25 mouse cellular contexts compared by ENCODE assay signal in the genomic region with DNA sequence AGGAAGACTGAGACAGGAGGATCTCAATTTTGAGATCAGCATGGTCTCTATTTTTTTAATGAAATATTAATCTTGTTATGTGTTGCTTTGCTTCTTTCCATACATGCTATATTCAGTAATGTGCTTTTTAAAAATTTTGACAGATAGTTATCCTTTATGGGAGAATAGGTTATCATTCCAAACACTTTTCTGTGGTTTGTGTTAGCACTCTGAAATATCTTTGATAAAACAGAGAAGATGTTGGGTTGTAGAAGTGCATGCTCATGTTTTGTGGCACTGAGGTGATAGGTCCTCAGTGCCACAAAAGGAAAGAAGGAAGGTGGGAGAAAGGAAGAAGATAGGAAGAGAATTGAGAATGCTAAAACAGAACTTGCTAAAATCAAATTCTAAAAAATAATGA. TPM values are rescaled to one million over a fixed set of nuclear protein-coding genes. Genes with fewer than 3 reads are reported as not detected.
DNase-seq lines count a peak whose midpoint lies in the region; ATAC-seq and TF ChIP-seq lines count a peak whose summit lies in the region.
"Had no signal": no experiment of that assay in that cellular context is flagged by ENCODE, and none has a peak within 500 bp of the region (broad histone marks: within the 10 kb centered on the region; RNA-seq: fewer than 3 reads in every experiment).

No protein-coding gene starts in this region.

- H3K36me3 ChIP-seq in MEL (ENCODE audit: control insufficient read depth in 1 of 2, insufficient read depth in 2 of 2, low read length in 2 of 2): peaks cover 0 to 24% of the 10 kb centered on the region in 2 experiments; a peak in 3 of 4 replicates
- H3K36me3 ChIP-seq in limb, embryonic 14.5 days (ENCODE audit: control insufficient read depth, insufficient read depth, low read length): peaks cover 24% of the 10 kb centered on the region
- no peaks in the 10 kb centered on the region for H3K36me3 ChIP-seq in midbrain, embryonic 11.5 days (ENCODE audit: control insufficient read depth, insufficient read depth, low read length)
- H3K36me3 ChIP-seq in forebrain, embryonic 16.5 days (ENCODE audit: control insufficient read depth, insufficient read depth): peaks cover 4% of the 10 kb centered on the region; the same call in 1 of the 2 replicates
- H3K36me3 ChIP-seq: embryonic facial prominence, embryonic 12.5 days; forebrain, embryonic 10.5 days; forebrain, embryonic 12.5 days had no signal

- DNase-seq in layer of hippocampus, adult 2 months (ENCODE audit: low spot score in 2 of 2): no peak
- no peak for DNase-seq in layer of hippocampus, adult 9-11 months
- peak; percentile 30 for DNase-seq in MEL (ENCODE audit: low read depth, low spot score)
- DNase-seq in limb, embryonic 14.5 days (ENCODE audit: low spot score): no peak
- DNase-seq in midbrain, embryonic 11.5 days (ENCODE audit: low spot score, missing footprints): no peak
- DNase-seq: adrenal gland, adult 2 months; adrenal gland, postnatal 10 days; adrenal gland, postnatal 25 days; cerebellum, adult 11 months; cerebellum, adult 18-20 months; cerebellum, adult 8-10 months; cerebellum, adult 9-11 months; cerebellum, postnatal 14 days; cerebellum, postnatal 36 days; embryo, embryonic 11 days; forebrain, postnatal 0 days had no signal

- ATAC-seq in limb, embryonic 14.5 days (ENCODE audit: low FRiP score, low read depth): no peak
- ATAC-seq in megakaryocyte-erythroid progenitor cell, adult 5-6 weeks (replicated peaks; ENCODE audit: low FRiP score, low TSS enrichment, poor library complexity, severe bottlenecking): 0 out of 2 replicates have a peak, but pooled peaks have one; percentile 39
- no peak for ATAC-seq in midbrain, embryonic 11.5 days (ENCODE audit: low FRiP score)
- no peak for ATAC-seq in forebrain, embryonic 16.5 days
- ATAC-seq: forebrain, embryonic 14.5 days; Patski had no signal

- no peak overlapping the region for H3K4me2 ChIP-seq in limb, embryonic 14.5 days (replicated peaks; ENCODE audit: low read depth, low read length, severe bottlenecking)
- no peak overlapping the region for H3K4me2 ChIP-seq in midbrain, embryonic 11.5 days
- no peak overlapping the region for H3K4me2 ChIP-seq in forebrain, embryonic 16.5 days (ENCODE audit: low read length)
- H3K4me2 ChIP-seq: embryonic facial prominence, embryonic 12.5 days; embryonic facial prominence, embryonic 15.5 days; forebrain, embryonic 12.5 days had no signal

- TF ChIP-seq CTCF in layer of hippocampus, adult 2 months (conservative IDR thresholded peaks at IDR 0.05): no peak
- no peak for TF ChIP-seq CTCF in MEL (IDR thresholded peaks at IDR 0.05 in 2 of 3, conservative IDR thresholded peaks at IDR 0.05 in 1 of 3; ENCODE audit: control insufficient read depth in 1 of 3, insufficient read depth in 1 of 3, low read depth in 2 of 3, low read length in 3 of 3, poor library complexity in 1 of 3, severe bottlenecking in 1 of 3)

- H3K4me1 ChIP-seq in MEL (ENCODE audit: control insufficient read depth in 1 of 2, insufficient read depth in 2 of 2, low read length in 2 of 2): peaks cover 7 to 14% of the 10 kb centered on the region in 2 experiments; a peak in 3 of 4 replicates
- H3K4me1 ChIP-seq in limb, embryonic 14.5 days (ENCODE audit: control insufficient read depth, insufficient read depth, low read length): no peaks in the 10 kb centered on the region
- no peaks in the 10 kb centered on the region for H3K4me1 ChIP-seq in midbrain, embryonic 11.5 days (ENCODE audit: control insufficient read depth, insufficient read depth, low read length)
- H3K4me1 ChIP-seq in forebrain, embryonic 16.5 days (replicated peaks; ENCODE audit: control insufficient read depth, insufficient read depth, low read length): no peaks in the 10 kb centered on the region
- H3K4me1 ChIP-seq: embryonic facial prominence, embryonic 12.5 days; embryonic facial prominence, embryonic 15.5 days; forebrain, embryonic 10.5 days; forebrain, embryonic 12.5 days had no signal

- no peaks in the 10 kb centered on the region for H3K79me2 ChIP-seq in MEL (ENCODE audit: control insufficient read depth, insufficient read depth, low read length, poor library complexity)

- no peaks in the 10 kb centered on the region for H3K27me3 ChIP-seq in MEL (ENCODE audit: control insufficient read depth in 1 of 2, insufficient read depth in 2 of 2, low read length in 2 of 2)
- H3K27me3 ChIP-seq in limb, embryonic 14.5 days (ENCODE audit: control insufficient read depth, insufficient read depth, low read length): no peaks in the 10 kb centered on the region
- H3K27me3 ChIP-seq in midbrain, embryonic 11.5 days (ENCODE audit: control insufficient read depth, insufficient read depth, low read length): no peaks in the 10 kb centered on the region
- no peaks in the 10 kb centered on the region for H3K27me3 ChIP-seq in forebrain, embryonic 16.5 days (replicated peaks; ENCODE audit: control insufficient read depth, insufficient read depth, low read length)
- H3K27me3 ChIP-seq: embryonic facial prominence, embryonic 12.5 days; embryonic facial prominence, embryonic 15.5 days; forebrain, embryonic 12.5 days; Patski had no signal

- TF ChIP-seq POLR2A in MEL (IDR thresholded peaks at IDR 0.05; ENCODE audit: control insufficient read depth in 1 of 2, insufficient read depth in 1 of 2, low read depth in 1 of 2, low read length in 2 of 2, poor library complexity in 1 of 2): no peak
- no peak for TF ChIP-seq POLR2A in limb, embryonic 14.5 days (IDR thresholded peaks at IDR 0.05; ENCODE audit: borderline replicate concordance, extremely low read depth, insufficient read depth, insufficient read length)

- H3K4me3 ChIP-seq in layer of hippocampus, adult 2 months: no peak overlapping the region
- H3K4me3 ChIP-seq in MEL (ENCODE audit: control insufficient read depth in 1 of 2, insufficient read depth in 1 of 2, low read depth in 2 of 2, low read length in 2 of 2): no peak overlapping the region
- H3K4me3 ChIP-seq in limb, embryonic 14.5 days (replicated peaks; ENCODE audit: low read length): no peak overlapping the region
- H3K4me3 ChIP-seq in midbrain, embryonic 11.5 days (ENCODE audit: low read depth, low read length): no peak overlapping the region
- no peak overlapping the region for H3K4me3 ChIP-seq in forebrain, embryonic 16.5 days (replicated peaks; ENCODE audit: low read length)
- H3K4me3 ChIP-seq: embryonic facial prominence, embryonic 12.5 days; embryonic facial prominence, embryonic 15.5 days; erythroblast, embryonic 14.5 days; forebrain, embryonic 10.5 days; forebrain, embryonic 12.5 days had no signal

- H3K9ac ChIP-seq in MEL (ENCODE audit: control insufficient read depth, low read depth, low read length, poor library complexity, severe bottlenecking): no peak overlapping the region
- H3K9ac ChIP-seq in limb, embryonic 14.5 days (ENCODE audit: low read depth, low read length, severe bottlenecking): no peak overlapping the region
- no peak overlapping the region for H3K9ac ChIP-seq in midbrain, embryonic 11.5 days (ENCODE audit: low read length)
- H3K9ac ChIP-seq in forebrain, embryonic 16.5 days (replicated peaks; ENCODE audit: low read depth, low read length): no peak overlapping the region
- H3K9ac ChIP-seq: embryonic facial prominence, embryonic 12.5 days; embryonic facial prominence, embryonic 15.5 days; forebrain, embryonic 12.5 days; forebrain, postnatal 0 days had no signal

- TF ChIP-seq RAD21 in MEL (IDR thresholded peaks at IDR 0.05; ENCODE audit: low read depth, low read length): no peak

- peak overlapping the region; percentile 12; the same call in 1 of the 2 replicates for H3K27ac ChIP-seq in layer of hippocampus, adult 2 months
- no peak overlapping the region for H3K27ac ChIP-seq in MEL (ENCODE audit: control insufficient read depth, low read depth, low read length)
- H3K27ac ChIP-seq in limb, embryonic 14.5 days (replicated peaks; ENCODE audit: low read depth, low read length): peak overlapping the region; percentile 38; the same call in 1 of the 2 replicates
- H3K27ac ChIP-seq in midbrain, embryonic 11.5 days (ENCODE audit: low read depth, low read length): no peak overlapping the region
- no peak overlapping the region for H3K27ac ChIP-seq in forebrain, embryonic 16.5 days (ENCODE audit: low read length)
- H3K27ac ChIP-seq: embryonic facial prominence, embryonic 12.5 days; embryonic facial prominence, embryonic 15.5 days; forebrain, embryonic 10.5 days; forebrain, embryonic 12.5 days had no signal

- H3K9me3 ChIP-seq in MEL (replicated peaks; ENCODE audit: insufficient read depth, low read length): no peaks in the 10 kb centered on the region
- no peaks in the 10 kb centered on the region for H3K9me3 ChIP-seq in limb, embryonic 14.5 days (ENCODE audit: control insufficient read depth, low read length)
- no peaks in the 10 kb centered on the region for H3K9me3 ChIP-seq in midbrain, embryonic 11.5 days (ENCODE audit: control insufficient read depth, low read length)
- no peaks in the 10 kb centered on the region for H3K9me3 ChIP-seq in forebrain, embryonic 16.5 days (ENCODE audit: control insufficient read depth, low read length)
- H3K9me3 ChIP-seq: embryonic facial prominence, embryonic 12.5 days; embryonic facial prominence, embryonic 15.5 days; forebrain, embryonic 10.5 days; forebrain, embryonic 12.5 days had no signal

- peak; percentile 78 for TF ChIP-seq EP300 in MEL (IDR thresholded peaks at IDR 0.05; ENCODE audit: low read depth in 1 of 2, low read length in 2 of 2)

RNA-seq across cellular contexts. Expression of a gene that starts 43.4 kb away (rescaled TPM):
- 10 to 100 TPM in 1 of 2 experiments, 1 to 10 TPM in 1; 9.3 to 10.1 TPM for total RNA-seq in layer of hippocampus, adult 2 months (2021)
- total RNA-seq in MEL (2012; rRNA removed): 5.4 and 6.4 TPM in 2 replicates
- polyA plus RNA-seq in MEL (2012; ENCODE audit: insufficient read depth in 1 of 2, insufficient read length in 2 of 2, low read depth in 1 of 2, low replicate concordance in 2 of 2, missing spikeins in 1 of 2): 1 to 10 TPM in 1 of 2 experiments, not detected in 1; 8.9 TPM
- 4.6 and 4.8 TPM in 2 replicates for polyA plus RNA-seq in limb, embryonic 14.5 days (2012; rRNA removed)
- 1.3 and 1.9 TPM in 2 replicates for polyA plus RNA-seq in limb, embryonic 14.5 days (2014; fragmentation: Nextera tagmentation; extraction: Ambion mirVana)
- 6.3 and 11.8 TPM in 2 replicates for total RNA-seq in megakaryocyte-erythroid progenitor cell, adult 5-6 weeks (2014; fragmentation: Nextera tagmentation)
- 8.4 and 9.7 TPM in 2 replicates for total RNA-seq in megakaryocyte-erythroid progenitor cell, adult 5-6 weeks (2017)
- polyA plus RNA-seq in midbrain, embryonic 11.5 days (2014; fragmentation: Nextera tagmentation; extraction: Ambion mirVana): 1.3 and 1.8 TPM in 2 replicates
- polyA plus RNA-seq in forebrain, embryonic 16.5 days (2015; fragmentation: Nextera tagmentation; extraction: Ambion mirVana): 1.7 and 2.7 TPM in 2 replicates

RNA-seq across cellular contexts. Expression of a gene that starts 43.9 kb away (rescaled TPM):
- total RNA-seq in layer of hippocampus, adult 2 months (2021): 10 to 100 TPM; 27.5 to 28.6 TPM
- 17.9 and 26.7 TPM in 2 replicates for total RNA-seq in MEL (2012; rRNA removed)
- 10 to 100 TPM in 1 of 2 experiments, not detected in 1; 28.7 TPM for polyA plus RNA-seq in MEL (2012; ENCODE audit: insufficient read depth in 1 of 2, insufficient read length in 2 of 2, low read depth in 1 of 2, low replicate concordance in 2 of 2, missing spikeins in 1 of 2)
- polyA plus RNA-seq in limb, embryonic 14.5 days (2012; rRNA removed): 22.1 and 22.8 TPM in 2 replicates
- polyA plus RNA-seq in limb, embryonic 14.5 days (2014; fragmentation: Nextera tagmentation; extraction: Ambion mirVana): 45.3 and 47.3 TPM in 2 replicates
- total RNA-seq in megakaryocyte-erythroid progenitor cell, adult 5-6 weeks (2014; fragmentation: Nextera tagmentation): 54.2 and 55.1 TPM in 2 replicates
- 47.7 and 57.5 TPM in 2 replicates for total RNA-seq in megakaryocyte-erythroid progenitor cell, adult 5-6 weeks (2017)
- 22.0 and 24.7 TPM in 2 replicates for polyA plus RNA-seq in midbrain, embryonic 11.5 days (2014; fragmentation: Nextera tagmentation; extraction: Ambion mirVana)
- 25.2 and 28.7 TPM in 2 replicates for polyA plus RNA-seq in forebrain, embryonic 16.5 days (2015; fragmentation: Nextera tagmentation; extraction: Ambion mirVana)

Comparison
In these comparisons a context has a peak if more than half of its experiments do, and no peak if none do; other contexts are left out.
1. H3K27ac ChIP-seq: peak in layer of hippocampus, adult 2 months (single experiment) and limb, embryonic 14.5 days (single experiment); none in MEL (single experiment), midbrain, embryonic 11.5 days (single experiment) and forebrain, embryonic 16.5 days (single experiment).